Mouse (Mus musculus): ENCODE data around the gene Fanci.

DNA sequence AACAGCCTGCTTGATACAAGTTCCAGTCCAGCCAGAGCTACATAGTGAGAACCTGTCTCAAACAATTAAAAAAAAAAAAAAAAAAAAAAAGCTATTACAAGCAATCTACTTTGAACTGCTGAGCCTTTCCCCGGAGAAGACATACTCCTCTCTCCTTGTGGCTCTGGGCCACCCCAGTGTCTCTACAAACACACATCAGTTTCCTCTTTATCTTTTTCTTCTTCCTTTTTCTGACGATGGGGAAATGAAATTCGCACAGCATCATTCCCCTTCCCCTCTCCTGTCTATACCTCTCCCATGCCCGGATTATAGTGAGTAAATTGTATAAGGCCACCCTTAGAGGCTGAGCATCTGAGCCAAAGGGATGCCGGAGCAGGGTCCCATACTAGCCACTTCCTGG lies 23.1 kb upstream of the Fanci start:
- TF ChIP-seq HCFC1 (IDR thresholded peaks at IDR 0.05; ENCODE audit: borderline replicate concordance, insufficient read depth, low read length) (no peak), CHD2 (IDR thresholded peaks at IDR 0.05; ENCODE audit: low read depth, low read length) (no peak), ZC3H11A (IDR thresholded peaks at IDR 0.05; ENCODE audit: borderline replicate concordance, low read depth, low read length) (no peak), MAFK (IDR thresholded peaks at IDR 0.05; ENCODE audit: insufficient read depth, low read depth, low read length) (no peak)

All from ES-E14 (cell line).